Mouse (Mus musculus) limb, embryonic 11.5 days (tissue): ENCODE data around the gene Slc13a4. TPM values are rescaled to one million over a fixed set of nuclear protein-coding genes. Genes with fewer than 3 reads are reported as not detected.

Source experiments
- polyA plus RNA-seq: library from polyadenylated mRNA; unstranded; fragments of >200 nt; fragmentation: Nextera tagmentation; extraction: Ambion mirVana; gene quantifications from 2 replicates; pipeline ENCODE4 v1.2.1, GENCODE M21; 2014

Gene Slc13a4
- polyA plus RNA-seq, 1 experiment from 2014 or later = 0.13 TPM

Other genes with a start within 250 kb of the Slc13a4 start
- gene Cnot4, start 174.4 kb downstream of the Slc13a4 start, polyA plus RNA-seq = 35.7 and 39.8 TPM in 2 replicates
- gene Nup205, start 130.7 kb downstream of the Slc13a4 start, polyA plus RNA-seq = 54.2 and 69.3 TPM in 2 replicates
- gene Fam180a, start 18.0 kb upstream of the Slc13a4 start, polyA plus RNA-seq = not detected in 2 replicates
- gene Mtpn, start 231.8 kb upstream of the Slc13a4 start, polyA plus RNA-seq = 133 and 154 TPM in 2 replicates